Mouse (Mus musculus) cerebellum, adult (tissue): ENCODE data around the gene Ajm1.

ENCODE experiments used
- ATAC-seq: cut with Nextera tagmentation; 2 replicates; pipeline ENCODE4 v1.9.2; 2017; ENCODE audit warnings: mild to moderate bottlenecking, moderate library complexity, mixed read lengths; ENCODE audit not compliant: insufficient number of reproducible peaks, low FRiP score, low TSS enrichment

Gene Ajm1

DNA sequence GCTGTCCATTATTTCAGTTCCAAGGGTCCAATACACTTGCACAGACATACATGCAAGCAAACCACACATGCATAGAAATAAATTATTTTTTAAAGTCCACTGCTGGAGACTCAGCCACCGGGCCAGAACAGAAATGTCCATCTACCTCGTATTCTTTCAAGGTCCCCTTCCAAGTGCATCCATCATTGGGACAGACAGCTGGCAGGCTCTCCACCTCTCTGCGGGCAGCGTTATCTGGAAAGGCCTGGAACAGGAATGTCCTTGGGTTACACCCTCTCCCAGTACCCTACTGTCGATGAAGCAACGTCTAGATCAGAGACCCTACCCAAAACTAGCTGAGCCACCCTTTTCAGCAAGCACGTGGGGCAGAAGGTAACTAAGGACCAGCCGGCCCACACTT is 45.0 kb downstream of the Ajm1 start:
- no peak for ATAC-seq

DNA sequence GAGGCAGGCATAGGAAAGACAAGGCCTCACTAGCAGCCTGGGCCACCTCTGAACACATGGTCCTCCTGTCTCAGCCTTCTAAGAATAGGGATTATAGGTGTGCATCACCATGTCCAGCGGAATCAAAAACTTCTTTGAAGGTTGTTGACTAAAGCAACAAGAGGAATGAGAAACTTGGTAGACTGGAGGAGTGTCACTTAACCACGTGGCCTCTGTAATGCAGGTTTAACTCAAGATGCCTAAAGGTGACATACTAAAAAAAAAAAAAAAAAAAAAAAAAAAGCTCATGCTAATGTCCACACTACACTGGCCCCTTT is 46.7 kb downstream of the Ajm1 start:
- ATAC-seq: no peak

DNA sequence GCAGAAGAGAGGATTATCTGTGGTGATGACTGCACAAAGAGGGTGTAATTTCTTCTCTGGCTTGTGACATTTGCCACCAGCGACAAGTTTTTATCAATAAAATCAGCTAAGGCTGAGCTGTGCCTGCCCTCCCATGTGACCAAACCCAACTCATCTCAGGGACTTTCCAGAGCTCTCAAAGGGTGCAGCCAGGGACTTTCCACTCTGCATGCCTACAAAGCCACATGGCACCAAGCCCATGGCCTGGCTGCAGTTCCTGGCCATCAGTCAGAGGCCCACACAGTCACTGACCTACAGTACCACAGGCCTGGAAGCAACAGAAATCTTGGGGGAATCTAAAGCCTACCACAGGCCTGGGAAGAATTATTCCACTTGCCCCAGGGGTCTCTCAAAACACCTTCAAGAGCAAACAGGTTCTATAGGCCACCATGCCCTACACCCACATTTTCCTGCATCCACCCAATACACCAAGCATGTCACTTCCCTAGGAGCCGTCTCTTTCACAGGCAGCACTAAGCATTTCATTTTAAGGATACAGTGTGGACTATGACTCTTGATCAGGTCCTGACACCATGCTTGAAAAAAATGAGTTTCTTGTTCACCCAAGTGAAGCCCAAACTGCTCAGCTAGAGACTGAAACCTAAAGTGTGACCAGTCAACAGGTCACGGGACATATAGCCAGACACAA is 47.2 kb downstream of the Ajm1 start:
- ATAC-seq: peak; percentile 70; the same call in 1 of the 2 replicates

DNA sequence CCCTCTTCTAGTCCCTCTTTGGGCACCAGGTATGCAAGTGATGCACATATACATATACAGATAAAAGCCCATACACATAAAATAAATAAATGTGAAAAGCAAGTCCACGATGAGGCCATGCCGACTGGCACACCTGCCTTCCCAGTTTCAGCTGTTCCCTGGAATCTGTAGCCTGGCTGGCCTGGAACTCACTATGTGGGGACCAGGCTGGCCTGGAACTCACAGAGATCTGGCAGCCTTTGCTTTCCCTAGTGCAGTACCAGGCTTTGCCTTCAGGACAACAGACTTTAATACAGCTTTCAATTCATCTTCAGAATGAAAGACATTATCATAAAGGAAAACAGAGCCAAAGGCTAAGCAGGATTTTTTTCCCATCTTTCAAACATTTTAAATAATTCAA is 47.9 kb downstream of the Ajm1 start:
- no peak for ATAC-seq

DNA sequence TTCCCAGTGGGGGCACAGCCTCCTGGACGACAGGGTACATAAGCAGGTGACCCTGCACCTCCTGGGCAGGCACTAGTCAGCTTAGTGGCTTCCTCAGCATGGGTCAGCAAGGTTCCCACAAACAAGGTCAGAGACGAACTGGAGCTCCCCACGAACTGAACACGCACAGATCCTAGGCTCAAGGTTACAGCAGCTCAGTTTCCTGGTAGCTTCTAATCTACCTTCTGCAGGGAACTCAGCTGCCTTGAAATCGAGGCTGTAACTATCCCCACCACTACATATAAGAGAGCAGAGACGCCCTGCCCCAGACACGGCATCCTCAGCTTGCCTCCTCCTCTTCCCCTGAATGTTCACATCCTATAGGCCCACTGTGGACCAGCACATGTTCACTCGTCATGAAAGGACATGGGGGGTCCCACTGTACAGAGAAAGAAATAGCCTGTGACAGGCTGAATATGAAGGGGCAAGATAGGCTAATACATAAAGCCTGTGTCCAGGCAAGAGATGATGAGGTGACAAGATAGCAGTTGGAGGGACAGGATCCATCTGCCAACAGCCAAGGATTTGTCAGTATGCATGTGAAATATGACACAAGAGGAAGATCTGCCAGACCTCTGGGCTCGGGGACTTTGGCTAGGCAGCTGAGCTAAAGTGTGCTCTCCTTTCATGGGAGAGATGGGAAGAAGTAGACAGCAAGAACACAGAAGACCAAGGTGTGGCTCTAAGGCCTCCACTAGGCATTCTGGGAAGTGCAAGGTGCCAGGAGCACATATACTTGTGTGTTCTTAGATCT is 54.9 kb downstream of the Ajm1 start:
- no peak for ATAC-seq
